Mouse (Mus musculus): ENCODE data around the gene Ercc8.

The Ercc8 gene

GRCm38 (mm10) chr13:108157732-108158464 is 633 bp upstream of the Ercc8 start:
- DNase-seq (ENCODE audit: low read depth, low spot score): no peak

- no peak for DNase-seq (ENCODE audit: low read depth, low spot score)
These were observed 677 bp downstream of the Ercc8 start for GRCm38 (mm10) chr13:108159241-108159575.

DNA sequence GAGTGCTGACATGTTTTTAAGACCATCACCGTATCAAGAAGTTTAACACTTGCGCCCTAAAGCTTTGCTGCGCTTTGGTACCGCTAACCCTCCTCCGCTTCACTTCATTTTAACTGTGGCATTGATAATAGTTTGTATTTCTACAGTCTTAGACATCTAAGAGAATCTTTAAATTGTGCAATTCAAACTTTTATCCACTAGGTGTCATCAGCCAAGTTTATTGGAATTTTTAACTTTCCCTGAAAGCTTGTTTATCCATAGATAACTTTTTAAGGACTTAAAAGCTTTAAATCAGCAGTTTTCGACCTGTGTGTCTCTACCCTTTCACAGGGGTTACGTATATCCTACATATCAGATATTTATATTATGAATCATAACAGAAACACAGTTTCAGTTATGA is 1.4 kb downstream of the Ercc8 start:
- peak; percentile 12 for DNase-seq (ENCODE audit: low read depth, low spot score)

DNA sequence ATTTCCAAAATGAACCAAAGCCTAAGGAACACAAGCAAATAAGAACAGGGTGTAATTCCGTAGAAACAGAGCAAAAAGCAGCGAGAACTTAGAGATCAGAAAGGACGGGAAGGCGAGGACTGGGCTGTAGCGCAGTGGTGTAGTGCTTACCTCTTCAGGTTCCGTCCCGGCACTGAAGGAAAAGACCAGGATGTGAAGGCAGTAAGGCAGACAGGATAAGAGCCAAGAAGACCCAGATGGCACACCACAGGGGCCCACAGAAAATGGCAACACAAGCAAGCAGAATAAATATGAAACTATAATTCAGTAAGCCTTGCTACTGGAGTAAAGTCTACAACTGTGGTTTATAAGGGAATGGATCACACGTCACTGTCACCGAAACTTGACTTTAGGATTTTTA is 5.4 kb downstream of the Ercc8 start:
- no peak for DNase-seq (ENCODE audit: low read depth, low spot score)

DNA sequence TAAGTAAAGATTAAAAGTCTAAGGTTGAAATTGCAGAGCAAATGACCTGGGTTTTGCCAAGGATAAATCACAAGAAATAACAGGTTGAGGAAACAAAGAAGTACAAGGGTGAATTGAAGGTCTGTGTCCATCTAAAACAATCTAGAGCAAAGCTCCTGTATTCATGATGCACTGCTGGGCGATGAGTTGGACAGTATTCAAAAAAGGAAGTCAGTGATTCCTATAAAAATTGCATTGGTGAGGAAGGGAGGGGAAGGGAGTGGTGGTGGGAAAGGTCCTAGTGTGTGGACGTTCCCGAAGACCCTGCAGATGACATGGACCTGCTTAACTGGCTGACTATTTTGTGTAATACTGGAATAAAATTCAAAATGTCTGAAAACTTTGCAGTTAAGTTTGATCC is 6.1 kb downstream of the Ercc8 start:
- no peak for DNase-seq (ENCODE audit: low read depth, low spot score)

DNA sequence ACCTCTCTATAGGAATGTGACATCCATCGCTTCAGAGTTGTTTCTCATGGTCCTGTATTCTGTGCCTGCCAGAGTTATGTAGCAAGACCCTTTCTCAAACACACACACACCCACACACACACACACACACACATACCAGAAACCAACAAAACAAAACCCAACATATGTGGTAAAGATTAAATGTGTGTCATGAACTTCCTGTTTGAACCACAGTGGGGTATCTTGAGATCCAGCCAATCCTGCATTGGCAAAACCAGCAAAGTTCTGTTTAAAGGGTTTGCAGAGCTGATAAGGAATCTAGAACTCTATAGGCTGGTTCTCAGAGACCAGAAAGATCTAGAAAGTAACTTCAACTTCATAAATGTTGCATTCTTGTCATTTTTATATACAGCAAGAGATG is 11.5 kb downstream of the Ercc8 start:
- no peak for DNase-seq (ENCODE audit: low read depth, low spot score)

DNA sequence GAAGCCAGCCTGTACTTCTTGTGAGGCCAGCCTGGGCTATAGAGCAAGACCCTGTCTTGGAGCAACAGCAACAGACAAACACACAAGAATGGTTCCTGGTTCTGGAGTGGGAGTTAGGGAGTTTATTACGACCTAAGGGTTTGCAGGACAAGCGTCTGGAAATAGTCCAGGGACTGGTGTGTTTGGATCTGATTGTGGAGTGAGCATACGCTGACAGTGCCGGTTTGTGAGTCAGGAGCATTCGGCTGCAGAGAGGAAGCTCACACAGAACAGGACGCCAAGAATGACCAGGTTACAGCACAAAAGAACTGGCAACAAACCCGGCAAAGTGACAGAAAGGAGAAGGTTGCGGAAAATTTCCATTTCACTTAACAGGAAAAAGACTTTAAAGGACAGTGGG is 12.0 kb downstream of the Ercc8 start:
- no peak for DNase-seq (ENCODE audit: low read depth, low spot score)

GRCm38 (mm10) chr13:108179618-108180017 is 21.1 kb downstream of the Ercc8 start:
- no peak for DNase-seq (ENCODE audit: low read depth, low spot score)

DNA sequence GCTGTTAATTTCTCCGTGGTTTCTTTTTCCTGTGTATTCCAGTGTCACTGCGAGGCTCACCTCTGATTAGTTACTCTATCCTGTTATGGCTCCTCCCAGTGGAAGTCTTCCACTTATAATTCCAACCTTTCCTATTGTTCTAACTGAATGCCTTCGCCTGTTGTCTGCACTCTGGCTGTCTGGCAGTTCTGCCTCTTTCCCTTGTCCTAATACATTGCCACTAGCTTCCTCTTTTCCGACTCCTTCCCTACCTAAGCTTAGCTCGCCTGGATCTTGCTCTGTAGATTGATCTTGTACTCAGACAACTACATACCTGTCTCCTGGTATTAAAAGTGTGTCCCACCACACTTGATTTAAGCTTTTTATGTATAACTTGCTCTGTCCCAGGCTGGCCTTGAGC is 22.3 kb downstream of the Ercc8 start:
- DNase-seq (ENCODE audit: low read depth, low spot score): no peak

GRCm38 (mm10) chr13:108184743-108185255 is 26.3 kb downstream of the Ercc8 start:
- DNase-seq (ENCODE audit: low read depth, low spot score): no peak

- no peak for DNase-seq (ENCODE audit: low read depth, low spot score)
These were observed 27.0 kb downstream of the Ercc8 start for GRCm38 (mm10) chr13:108185530-108185929.

GRCm38 (mm10) chr13:108187994-108188393 is 29.5 kb downstream of the Ercc8 start:
- DNase-seq (ENCODE audit: low read depth, low spot score): no peak

GRCm38 (mm10) chr13:108191074-108191720 is 32.7 kb downstream of the Ercc8 start:
- DNase-seq (ENCODE audit: low read depth, low spot score): peak; percentile 56

GRCm38 (mm10) chr13:108195474-108195873 is 36.9 kb downstream of the Ercc8 start:
- DNase-seq (ENCODE audit: low read depth, low spot score): no peak

- DNase-seq (ENCODE audit: low read depth, low spot score): no peak
These were observed 46.3 kb downstream of the Ercc8 start for GRCm38 (mm10) chr13:108204857-108205256.

DNA sequence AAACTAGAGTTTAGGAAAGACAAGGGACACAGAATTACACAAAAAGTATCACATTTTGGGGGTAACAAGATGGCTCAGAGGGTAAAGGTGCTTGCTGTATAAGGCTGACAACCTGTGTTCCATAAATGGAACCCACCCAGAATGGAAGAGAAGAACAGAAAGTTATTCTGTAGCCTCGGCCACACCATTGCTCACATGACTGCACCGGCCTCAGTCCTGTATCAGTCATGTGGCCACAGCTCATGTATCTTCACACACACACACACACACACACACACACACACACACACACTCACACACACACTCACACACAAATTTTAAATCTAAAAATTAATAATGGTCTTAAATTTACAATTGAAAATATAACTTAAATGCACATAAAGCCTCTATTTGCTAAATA is 48.9 kb downstream of the Ercc8 start:
- no peak for DNase-seq (ENCODE audit: low read depth, low spot score)

DNA sequence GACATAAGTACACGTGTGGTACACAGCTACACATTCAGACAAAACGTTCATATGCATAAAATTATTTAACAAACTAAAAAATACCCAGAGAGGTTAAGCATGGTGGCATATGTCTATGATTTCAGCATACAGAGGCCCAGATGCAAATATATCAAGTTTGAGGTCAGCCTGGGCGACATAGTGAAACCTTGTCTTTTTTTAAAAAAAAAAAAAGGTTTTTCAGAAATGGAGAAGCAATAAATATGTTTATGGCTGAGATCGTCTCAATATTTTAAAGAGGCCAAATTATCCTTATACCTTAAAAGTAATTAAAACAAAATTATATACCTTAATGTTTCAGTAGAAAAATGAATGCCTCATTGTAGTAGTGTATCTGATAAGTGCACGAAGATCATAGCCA is 49.6 kb downstream of the Ercc8 start:
- DNase-seq (ENCODE audit: low read depth, low spot score): no peak

- DNase-seq (ENCODE audit: low read depth, low spot score): no peak
These were observed 52.4 kb downstream of the Ercc8 start for GRCm38 (mm10) chr13:108210960-108211359.

DNA sequence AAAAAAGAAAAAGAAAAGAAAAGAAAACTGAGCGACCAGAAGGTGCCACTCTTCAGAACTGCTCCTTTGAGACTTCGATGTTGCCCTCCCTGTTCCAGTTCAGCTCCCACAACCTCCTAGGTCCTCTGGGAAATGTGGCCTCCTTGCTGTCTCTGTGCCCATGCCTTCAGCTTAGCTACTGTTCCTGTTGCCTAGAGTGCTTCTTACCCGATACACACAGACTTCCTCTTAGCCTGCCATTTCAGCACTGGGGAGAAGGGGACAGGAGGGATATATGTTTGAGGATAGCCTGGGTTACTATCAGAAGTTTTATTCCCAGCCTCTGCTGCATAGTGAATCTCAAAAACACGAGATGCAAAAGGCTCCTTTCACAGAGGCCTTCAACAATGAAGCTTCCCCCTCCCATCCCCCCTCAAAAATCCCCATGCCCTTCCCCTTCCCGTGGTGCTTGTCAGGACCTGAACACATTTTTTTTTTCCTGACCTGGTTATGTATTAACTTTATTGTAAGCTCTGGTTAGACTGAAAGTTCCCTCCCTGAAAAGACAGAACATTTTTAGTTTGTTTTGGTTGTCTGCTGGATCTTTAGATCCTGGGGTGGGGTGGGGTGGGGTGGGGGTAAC is 54.0 kb downstream of the Ercc8 start:
- no peak for DNase-seq (ENCODE audit: low read depth, low spot score)

DNA sequence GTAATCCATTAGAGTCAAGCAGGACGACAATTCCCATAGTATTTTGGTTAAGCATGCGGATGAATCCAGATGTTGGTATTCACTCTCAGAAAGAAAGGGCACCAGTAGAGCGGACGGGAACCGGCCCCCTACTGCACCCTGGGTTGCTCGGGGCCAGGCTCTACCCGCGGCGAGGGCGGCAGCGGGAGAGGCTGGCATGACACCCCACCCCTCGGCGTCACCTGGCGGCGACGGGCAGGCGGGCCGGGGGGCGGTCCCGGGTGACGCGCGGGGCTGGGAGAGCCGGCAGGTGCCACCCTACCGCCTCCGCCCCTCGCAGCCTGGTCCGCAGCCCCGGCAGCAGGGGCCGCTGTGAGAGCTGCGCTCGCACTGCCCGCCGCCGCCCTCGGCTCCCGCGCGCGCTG is 55.6 kb downstream of the Ercc8 start, which contains the start of gene Elovl7:
Elovl7 (plus strand) TSS at position 324 of the 404 bp plus-strand sequence.
- DNase-seq (ENCODE audit: low read depth, low spot score): peak; percentile 46

DNA sequence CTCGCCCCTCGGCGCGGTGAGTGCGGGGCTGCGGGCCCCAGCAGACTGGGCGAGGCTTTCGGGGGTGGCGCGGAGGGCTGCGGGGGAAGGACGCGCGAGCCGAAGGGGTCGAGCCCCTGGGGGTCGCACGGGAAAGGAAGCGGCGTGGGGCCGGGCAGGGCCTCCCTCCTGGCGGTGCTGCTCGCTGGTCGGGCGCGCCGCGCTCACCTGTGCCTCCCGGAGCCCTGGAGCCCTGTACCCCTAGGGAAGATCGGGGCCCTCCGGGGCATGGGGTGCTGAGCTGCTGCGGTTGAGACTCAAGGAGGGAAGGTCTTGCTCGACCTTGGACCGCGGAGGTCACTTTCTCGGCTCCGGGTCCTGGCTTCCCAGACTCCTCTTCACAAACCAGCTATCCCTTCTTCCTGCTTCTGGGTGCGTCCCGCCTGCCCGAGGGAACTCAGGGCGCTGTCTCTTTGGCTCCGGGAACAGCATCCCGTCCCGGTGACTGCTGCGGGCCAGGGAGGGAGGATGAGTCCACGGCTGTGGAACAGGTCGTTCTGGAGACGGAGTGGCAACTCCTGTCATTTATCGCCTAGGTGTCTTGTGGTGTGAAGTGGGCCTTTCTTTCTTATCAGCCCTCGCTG is 56.1 kb downstream of the Ercc8 start:
- DNase-seq (ENCODE audit: low read depth, low spot score): peak; percentile 27

- peak; percentile 18 for DNase-seq (ENCODE audit: low read depth, low spot score)
These were observed 56.8 kb downstream of the Ercc8 start for GRCm38 (mm10) chr13:108215231-108215780.

Measured in mesoderm, embryonic 11.5 days (tissue).